8 mouse cellular contexts compared by ENCODE assay signal in genomic region chr8:114452781-114453221, GRCm38 (mm10). TPM values are rescaled to one million over a fixed set of nuclear protein-coding genes. Genes with fewer than 3 reads are reported as not detected.
DNase-seq lines count a peak whose midpoint lies in the region; ATAC-seq and TF ChIP-seq lines count a peak whose summit lies in the region.

No protein-coding gene starts in this region.

- peak overlapping the region; percentile 46; the same call in 1 of the 2 replicates for H3K27ac ChIP-seq in gastrocnemius, adult 2 months
- H3K27ac ChIP-seq in intestine, embryonic 14.5 days (ENCODE audit: low read depth), result no peak overlapping the region
- no peak overlapping the region for H3K27ac ChIP-seq in limb, embryonic 14.5 days (replicated peaks; ENCODE audit: low read depth, low read length)

- no peaks in the 10 kb centered on the region for H3K27me3 ChIP-seq in intestine, embryonic 14.5 days (replicated peaks; ENCODE audit: control insufficient read depth, insufficient read depth, low read length)
- H3K27me3 ChIP-seq in limb, embryonic 14.5 days (ENCODE audit: control insufficient read depth, insufficient read depth, low read length), result no peaks in the 10 kb centered on the region

- peaks cover 6% of the 10 kb centered on the region; the same call in 1 of the 2 replicates for H3K36me3 ChIP-seq in intestine, embryonic 14.5 days (ENCODE audit: control insufficient read depth, insufficient read depth, low read length)
- 0 out of 2 replicates have a peak, but pooled peaks cover 3% of the 10 kb centered on the region for H3K36me3 ChIP-seq in limb, embryonic 14.5 days (ENCODE audit: control insufficient read depth, insufficient read depth, low read length)

- no peak overlapping the region for H3K9ac ChIP-seq in intestine, embryonic 14.5 days (ENCODE audit: low read length)
- no peak overlapping the region for H3K9ac ChIP-seq in limb, embryonic 14.5 days (ENCODE audit: low read depth, low read length, severe bottlenecking)

- 15% methylated on average over 9 of the region's 9 CpGs for WGBS in intestine, embryonic 14.5 days
- 23% methylated on average over 9 of the region's 9 CpGs for WGBS in limb, embryonic 14.5 days

- DNase-seq in 3134 (ENCODE audit: extremely low read depth, insufficient read length, low spot score), result peak; percentile 21
- peak; percentile 55 for DNase-seq in MEL-GATA-1-ER (ENCODE audit: extremely low read depth, low read depth)
- peak; percentile 87 for DNase-seq in cerebellum, adult 9-10 months
- DNase-seq in gastrocnemius, adult 2 months, result peak; percentile 70
- DNase-seq in intestine, embryonic 14.5 days (ENCODE audit: low spot score), result peak; percentile 87
- peak; percentile 91 for DNase-seq in limb, embryonic 14.5 days (ENCODE audit: low spot score)
- peak; percentile 22 to 55 for DNase-seq in natural killer cell, adult 2 months (ENCODE audit: low spot score in 2 of 2)
- DNase-seq in testis, postnatal 10 days (ENCODE audit: low spot score), result peak; percentile 72

- peaks cover 8% of the 10 kb centered on the region; the same call in 1 of the 2 replicates for H3K4me1 ChIP-seq in intestine, embryonic 14.5 days (replicated peaks; ENCODE audit: control insufficient read depth, insufficient read depth, low read length)
- H3K4me1 ChIP-seq in limb, embryonic 14.5 days (ENCODE audit: control insufficient read depth, insufficient read depth, low read length), result no peaks in the 10 kb centered on the region

- peak; percentile 56 for ATAC-seq in intestine, embryonic 14.5 days (replicated peaks; ENCODE audit: low FRiP score, low TSS enrichment, low read depth)
- ATAC-seq in limb, embryonic 14.5 days (ENCODE audit: low FRiP score, low read depth), result no peak

- H3K4me2 ChIP-seq in intestine, embryonic 14.5 days (ENCODE audit: low read length), result no peak overlapping the region
- no peak overlapping the region for H3K4me2 ChIP-seq in limb, embryonic 14.5 days (replicated peaks; ENCODE audit: low read depth, low read length, severe bottlenecking)

- TF ChIP-seq CTCF in gastrocnemius, adult 2 months (IDR thresholded peaks at IDR 0.05), result peak; percentile 85

- intact Hi-C loops in gastrocnemius, adult 2 months (cut with DNase I), result loop anchor here (5.0 to 10.0 kb wide), 5 partner anchors 90 to 1984 kb away; partner anchors contain the start of gene Maf

- no peaks in the 10 kb centered on the region for H3K9me3 ChIP-seq in intestine, embryonic 14.5 days (ENCODE audit: control insufficient read depth, low read length)
- no peaks in the 10 kb centered on the region for H3K9me3 ChIP-seq in limb, embryonic 14.5 days (ENCODE audit: control insufficient read depth, low read length)

- TF ChIP-seq POLR2A in limb, embryonic 14.5 days (IDR thresholded peaks at IDR 0.05; ENCODE audit: borderline replicate concordance, extremely low read depth, insufficient read depth, insufficient read length), result no peak

- peak overlapping the region; percentile 34 for H3K4me3 ChIP-seq in gastrocnemius, adult 2 months
- no peak overlapping the region for H3K4me3 ChIP-seq in intestine, embryonic 14.5 days (ENCODE audit: low read depth, low read length)
- no peak overlapping the region for H3K4me3 ChIP-seq in limb, embryonic 14.5 days (replicated peaks; ENCODE audit: low read length)

RNA-seq across cellular contexts. Expression of gene Wwox, which starts 13.3 kb away (rescaled TPM):
- total RNA-seq in gastrocnemius, adult 2 months (2021), result 1 to 10 TPM; 5.9 to 9.0 TPM
- polyA plus RNA-seq in intestine, embryonic 14.5 days (2014; fragmentation: Nextera tagmentation; extraction: Ambion mirVana), result 14.0 and 15.9 TPM in 2 replicates
- polyA plus RNA-seq in limb, embryonic 14.5 days (2012; rRNA removed), result 8.6 TPM in 2 replicates
- 8.9 and 9.4 TPM in 2 replicates for polyA plus RNA-seq in limb, embryonic 14.5 days (2014; fragmentation: Nextera tagmentation; extraction: Ambion mirVana)

RNA-seq across cellular contexts. Expression of gene Clec3a, which starts 34.9 kb away (rescaled TPM):
- total RNA-seq in gastrocnemius, adult 2 months (2021), result not detected
- polyA plus RNA-seq in intestine, embryonic 14.5 days (2014; fragmentation: Nextera tagmentation; extraction: Ambion mirVana), result not detected in 2 replicates
- polyA plus RNA-seq in limb, embryonic 14.5 days (2012; rRNA removed), result 8.3 TPM in 2 replicates
- polyA plus RNA-seq in limb, embryonic 14.5 days (2014; fragmentation: Nextera tagmentation; extraction: Ambion mirVana), result 2.3 and 3.4 TPM in 2 replicates

Comparison
In these comparisons a context has a peak if more than half of its experiments do, and no peak if none do; other contexts are left out.
1. DNase-seq: peak in every context shown above with its lines; median percentile 91 in limb, embryonic 14.5 days; 87 in cerebellum, adult 9-10 months; 87 in intestine, embryonic 14.5 days; 72 in testis, postnatal 10 days; 70 in gastrocnemius, adult 2 months; 55 in MEL-GATA-1-ER; 38 in natural killer cell, adult 2 months; 21 in 3134.